Mouse (Mus musculus): ENCODE measurements around the gene Snapc4. TPM values are rescaled to one million over a fixed set of nuclear protein-coding genes. Genes with fewer than 3 reads are reported as not detected.
"Not testable (repeated sequence)": the region's sequence is repeated elsewhere in the genome, so short reads cannot be mapped to it uniquely, and the experiment has no call there.

The Snapc4 gene
- total RNA-seq, 2 experiments from 2014 or later = 58.8 to 64.6 TPM

DNA sequence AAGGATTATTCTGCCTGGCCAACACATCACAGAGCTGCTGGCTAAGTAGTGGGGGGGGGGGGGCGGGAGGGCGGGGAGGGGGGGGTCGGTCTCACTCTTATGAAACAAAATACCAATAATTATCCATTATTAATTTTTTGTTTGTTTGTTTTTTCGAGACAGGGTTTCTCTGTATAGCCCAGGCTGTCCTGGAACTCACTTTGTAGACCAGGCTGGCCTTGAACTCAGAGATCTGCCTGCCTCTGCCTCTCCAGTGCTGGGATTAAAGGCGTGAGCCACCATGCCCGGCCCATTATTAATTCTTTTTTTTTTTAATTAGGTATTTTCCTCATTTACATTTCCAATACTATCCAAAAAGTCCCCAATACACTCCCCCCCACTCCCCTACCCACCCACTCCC is 418 bp upstream of the Snapc4 start:
- not testable (repeated sequence) for DNase-seq (ENCODE audit: low spot score in 2 of 2)

GRCm38 (mm10) chr2:26372396-26372795 is 8.1 kb downstream of the Snapc4 start:
- no peak for DNase-seq (ENCODE audit: low spot score in 2 of 2)

DNA sequence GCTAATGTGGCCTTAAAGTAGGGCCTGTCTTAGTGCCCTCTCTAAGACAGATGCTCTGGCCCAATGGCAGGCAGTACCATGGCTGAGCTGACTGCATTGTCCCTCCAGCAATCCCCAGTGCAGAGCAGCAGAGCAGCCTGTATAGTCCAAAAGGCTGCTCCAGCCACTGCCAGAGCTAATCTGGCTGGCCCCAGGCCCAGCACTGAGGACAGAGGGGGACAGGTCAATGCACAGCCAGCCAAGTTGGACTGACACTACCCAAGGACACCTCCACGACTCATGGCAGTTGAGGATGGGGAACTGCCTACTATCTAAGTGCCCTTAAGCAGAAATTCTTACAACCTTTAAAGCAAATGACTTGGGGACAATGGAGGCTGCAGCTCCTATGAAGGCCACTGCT is 11.9 kb downstream of the Snapc4 start:
- DNase-seq (ENCODE audit: low spot score in 2 of 2) = no peak

DNA sequence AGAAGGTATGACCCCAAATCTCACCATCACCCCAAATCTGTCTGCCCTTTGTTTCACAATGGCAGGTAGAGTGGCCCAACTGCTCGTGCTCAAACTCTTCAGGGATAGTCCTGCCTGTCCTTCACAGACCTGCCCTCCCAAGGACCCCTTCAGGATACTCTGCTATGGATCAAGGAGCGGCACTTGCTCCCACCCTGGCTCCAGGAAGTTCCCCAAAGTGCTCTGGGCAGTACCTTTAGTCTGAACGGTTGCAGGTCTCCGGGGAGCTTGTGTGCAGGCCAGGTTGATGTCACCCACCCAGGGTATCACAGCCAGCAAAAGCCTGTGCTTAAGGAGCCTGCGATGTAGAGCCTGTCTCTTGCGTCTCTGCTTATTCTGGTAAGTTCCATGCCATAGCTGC is 12.5 kb downstream of the Snapc4 start:
- DNase-seq (ENCODE audit: low spot score in 2 of 2) = no peak

GRCm38 (mm10) chr2:26364738-26365465 is 15.6 kb downstream of the Snapc4 start:
- no peak for DNase-seq (ENCODE audit: low spot score in 2 of 2)

- no peak for DNase-seq (ENCODE audit: low spot score in 2 of 2)
Observed at GRCm38 (mm10) chr2:26363481-26363880, 17.0 kb downstream of the Snapc4 start.

DNA sequence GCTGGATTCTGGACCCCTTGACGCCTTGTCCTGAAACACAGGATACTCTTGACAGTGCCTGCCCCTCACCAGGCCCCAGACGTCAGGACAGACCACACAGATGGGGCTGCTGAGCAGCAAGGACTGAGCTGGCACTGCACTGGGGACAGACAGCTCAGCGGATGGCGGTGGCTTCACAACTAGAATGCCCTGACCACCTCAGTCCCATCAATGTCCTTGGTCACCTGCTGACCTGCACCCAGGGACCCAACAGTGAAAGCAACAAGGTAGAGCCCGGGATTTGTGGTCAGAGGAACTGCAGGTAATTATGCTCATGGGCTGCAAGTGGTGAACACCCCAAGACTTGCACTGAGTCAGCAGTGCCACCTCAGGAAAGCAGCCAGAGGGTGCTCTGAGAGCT is 17.5 kb downstream of the Snapc4 start:
- no peak for DNase-seq (ENCODE audit: low spot score in 2 of 2)

DNA sequence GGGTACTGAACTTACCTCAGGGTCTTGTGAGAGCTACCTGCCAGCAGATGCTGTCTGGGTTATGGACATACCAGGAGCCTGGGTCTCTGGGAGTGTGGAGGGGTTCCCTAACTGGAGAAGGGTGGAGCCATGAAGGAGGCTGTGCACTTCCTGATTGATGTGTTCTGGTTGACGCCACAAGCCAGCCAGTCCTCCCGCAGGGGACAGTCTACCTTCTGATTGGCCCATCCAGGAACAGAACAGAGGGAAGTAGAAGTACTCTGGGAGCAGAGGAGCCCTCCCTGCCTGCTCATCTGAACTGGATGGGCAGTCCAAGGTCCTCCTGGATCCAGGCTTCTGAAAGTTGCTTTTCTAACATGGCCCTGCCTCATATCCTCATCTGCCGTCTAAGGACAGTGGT is 19.7 kb downstream of the Snapc4 start, which contains the start of gene Card9:
Gene Card9, minus strand, starts transcription at position 147 of the 400 bp plus-strand sequence.
- DNase-seq (ENCODE audit: low spot score in 2 of 2) = no peak

DNA sequence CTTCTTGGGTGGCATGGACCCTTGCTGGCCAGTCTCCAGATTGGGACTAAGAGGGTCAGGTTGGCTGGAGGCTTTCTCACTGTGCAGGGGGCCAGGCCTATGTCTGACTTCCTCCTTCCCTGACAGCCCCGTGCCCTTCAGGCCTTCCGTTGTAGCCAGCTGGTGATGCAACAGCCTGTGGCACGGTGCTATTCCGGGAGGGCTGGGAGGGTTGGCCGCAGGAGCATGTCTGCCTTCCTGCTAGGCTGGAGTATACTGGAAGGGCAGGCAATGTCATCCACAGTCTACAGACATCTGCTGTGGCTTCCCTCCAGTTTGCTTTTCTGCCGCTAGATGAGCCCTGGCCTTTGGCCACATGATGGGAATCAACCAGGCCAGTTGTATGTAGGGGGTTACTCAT is 20.5 kb downstream of the Snapc4 start:
- DNase-seq (ENCODE audit: low spot score in 2 of 2) = no peak

GRCm38 (mm10) chr2:26358667-26359320 is 21.7 kb downstream of the Snapc4 start:
- no peak for DNase-seq (ENCODE audit: low spot score in 2 of 2)

DNA sequence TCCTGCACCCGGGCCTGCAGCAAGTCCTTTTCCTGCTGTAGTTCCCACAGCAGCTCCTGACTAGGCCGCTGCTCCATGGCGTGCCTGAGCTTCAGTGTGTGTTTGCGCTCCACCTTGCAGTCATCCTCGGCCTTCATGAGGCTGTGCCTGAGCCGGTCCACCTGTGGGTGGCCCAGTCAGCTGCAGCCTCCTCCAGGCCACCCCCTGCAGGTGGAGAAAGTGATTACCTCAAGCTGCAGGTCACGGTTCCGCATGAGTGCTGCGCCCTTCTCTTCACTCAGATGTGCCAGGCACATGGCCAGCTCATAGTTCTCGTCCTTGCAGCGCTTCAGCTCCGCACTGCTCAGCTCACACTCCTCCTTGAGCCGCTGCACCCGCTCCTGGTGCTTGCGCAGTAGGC is 23.0 kb downstream of the Snapc4 start:
- DNase-seq (ENCODE audit: low spot score in 2 of 2) = no peak

GRCm38 (mm10) chr2:26356678-26357077 is 23.8 kb downstream of the Snapc4 start:
- DNase-seq (ENCODE audit: low spot score in 2 of 2) = no peak

DNA sequence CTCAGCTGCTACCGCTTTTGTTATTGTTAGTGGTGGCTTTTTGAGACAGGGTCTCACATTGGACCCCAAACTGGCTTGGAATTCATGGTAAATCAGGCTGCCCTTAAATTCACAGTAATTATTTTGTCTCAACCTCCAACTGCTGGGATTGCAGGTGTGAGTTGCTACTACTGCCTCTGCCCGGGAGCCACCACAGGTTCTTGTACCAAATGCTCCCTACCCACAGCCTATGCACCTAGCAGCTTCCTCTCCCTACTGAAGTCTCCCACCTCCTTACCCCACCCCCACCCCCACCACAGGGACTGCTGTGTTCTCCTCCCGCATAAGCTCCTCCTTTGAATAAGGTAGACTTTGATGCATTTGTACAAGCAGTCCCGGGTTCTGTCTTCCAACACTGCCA is 24.2 kb downstream of the Snapc4 start:
- no peak for DNase-seq (ENCODE audit: low spot score in 2 of 2)

DNA sequence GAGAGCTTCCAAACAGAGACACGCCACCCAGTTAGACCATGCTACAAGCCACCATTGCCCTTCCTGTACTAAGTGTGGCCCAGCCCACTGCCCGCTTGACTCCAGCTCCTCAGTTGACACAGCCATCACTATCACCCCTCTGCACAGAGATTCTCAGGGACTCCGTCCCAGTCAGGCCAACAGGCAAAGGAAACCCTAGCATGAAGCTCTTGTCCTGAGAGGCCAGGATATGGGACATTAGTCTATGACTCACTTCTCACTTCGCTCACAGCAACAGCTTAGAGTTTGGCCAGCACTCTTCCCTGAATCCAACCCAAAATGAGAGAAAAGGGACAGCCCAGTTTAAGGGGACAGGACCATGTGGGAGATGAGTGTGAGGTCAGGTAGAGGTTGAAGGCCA is 26.1 kb downstream of the Snapc4 start:
- DNase-seq (ENCODE audit: low spot score in 2 of 2) = no peak

DNA sequence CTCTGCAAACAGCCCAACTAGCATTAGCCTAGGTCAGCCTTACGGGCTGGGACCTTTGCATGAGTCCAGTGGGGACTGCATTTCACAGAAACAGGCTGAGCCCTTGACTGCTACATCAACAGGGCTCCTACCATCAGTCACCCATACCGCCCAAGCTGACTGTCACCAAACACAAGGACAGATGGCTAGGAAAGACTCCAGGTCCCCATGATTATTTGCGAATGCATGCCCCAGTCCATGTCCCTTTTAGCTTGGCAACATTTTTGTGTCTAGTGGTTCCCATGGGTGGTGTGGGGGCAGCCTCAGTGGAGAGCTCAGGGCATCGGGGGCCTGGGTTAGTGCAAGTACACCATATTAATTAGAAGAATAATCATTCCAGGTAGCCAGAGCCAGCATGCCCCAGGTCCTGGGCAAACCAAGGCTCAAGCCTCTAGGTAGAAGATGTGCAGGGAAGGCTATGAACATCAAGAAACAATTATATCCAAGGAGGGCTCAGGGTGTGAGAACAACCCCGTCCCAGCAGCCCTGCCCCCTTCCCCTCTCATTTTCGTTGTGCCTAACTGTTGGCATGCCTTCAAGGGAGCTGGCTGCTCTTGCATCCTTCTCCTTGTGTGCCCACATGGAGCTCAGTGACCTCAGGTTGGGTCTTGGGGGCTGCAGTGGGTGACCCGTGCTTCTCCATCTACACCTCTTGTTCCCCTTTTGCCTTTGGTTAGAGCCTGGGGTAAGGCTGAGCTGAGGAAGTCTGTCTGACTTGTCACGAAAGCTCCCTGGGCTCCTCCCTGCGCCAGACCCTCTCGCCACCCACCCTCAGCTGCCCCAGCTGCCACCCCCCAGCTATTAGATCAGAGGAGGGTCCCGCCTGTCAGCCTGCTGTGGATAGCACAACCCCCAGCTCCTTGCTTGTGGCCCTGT is 27.1 kb downstream of the Snapc4 start:
- DNase-seq (ENCODE audit: low spot score in 2 of 2) = peak in 1 of 2 experiments; percentile 56

DNA sequence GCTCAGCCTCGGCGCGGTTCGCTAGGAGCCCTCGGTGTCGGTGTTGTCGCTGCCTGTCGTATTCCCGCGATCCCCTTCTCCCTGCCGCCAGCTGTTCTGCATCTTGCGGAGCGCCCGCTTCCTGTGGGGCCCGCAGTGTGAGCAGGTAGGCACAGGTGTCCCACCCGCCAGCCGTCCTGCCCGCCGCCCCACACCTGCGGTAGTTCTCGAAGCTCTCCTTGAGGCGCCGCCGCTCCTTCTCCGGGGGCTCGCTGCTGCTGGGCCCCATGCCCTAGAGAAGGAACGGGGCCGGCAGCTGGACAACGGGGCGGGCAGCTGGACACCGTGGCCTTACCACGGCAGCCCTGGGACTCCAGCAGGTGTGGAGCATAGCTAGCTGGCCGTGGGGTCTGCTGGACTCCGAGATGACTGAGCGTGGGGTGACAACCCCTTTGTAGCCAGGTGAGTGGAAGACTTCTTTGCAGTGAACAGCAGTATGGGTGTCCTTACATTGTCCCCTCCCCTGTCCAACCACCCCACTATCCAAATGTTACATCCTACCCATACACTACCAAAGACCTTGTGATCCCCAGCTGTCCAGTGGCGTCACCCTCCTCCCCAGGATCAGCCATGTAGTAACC is 28.1 kb downstream of the Snapc4 start:
- DNase-seq (ENCODE audit: low spot score in 2 of 2) = no peak

GRCm38 (mm10) chr2:26351358-26352290 is 28.8 kb downstream of the Snapc4 start, which contains the start of gene Dnlz:
Gene Dnlz (minus strand): TSS chr2:26352110.
- peak; percentile 92 to 96 for DNase-seq (ENCODE audit: low spot score in 2 of 2)

DNA sequence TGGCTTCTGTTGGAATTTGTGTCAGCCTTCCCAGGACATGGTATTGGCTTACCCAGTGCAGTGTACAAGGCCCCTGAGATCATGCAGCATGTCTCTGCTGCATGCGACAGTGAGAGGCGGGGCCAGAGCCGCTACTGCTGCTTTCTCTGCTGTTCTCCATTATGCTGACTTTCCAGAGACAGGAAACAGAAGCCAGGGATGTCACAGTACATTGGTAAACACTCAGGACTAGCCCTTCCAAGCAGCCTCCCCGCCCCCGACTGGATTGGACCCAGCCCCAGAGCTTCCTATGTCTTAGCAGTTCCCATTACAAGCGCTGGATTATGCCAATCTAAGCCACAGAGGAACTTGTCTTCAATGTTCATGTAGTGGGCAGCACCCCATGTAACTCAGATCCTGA is 32.2 kb downstream of the Snapc4 start:
- DNase-seq (ENCODE audit: low spot score in 2 of 2) = no peak

- no peak for DNase-seq (ENCODE audit: low spot score in 2 of 2)
Observed at GRCm38 (mm10) chr2:26342609-26343490, 37.6 kb downstream of the Snapc4 start.

All from layer of hippocampus, adult 18-20 months (tissue).